Mouse (Mus musculus): ENCODE results near the gene Chrm5. TPM values are rescaled to one million over a fixed set of nuclear protein-coding genes. Genes with fewer than 3 reads are reported as not detected.

Chrm5 gene
- polyA plus RNA-seq, 1 experiment from 2014 or later: not detected

- no peak overlapping the region for H3K4me3 ChIP-seq (replicated peaks)
- no peak for ATAC-seq (ENCODE audit: insufficient read depth, low FRiP score, low read depth)
These were observed 35.1 kb downstream of the Chrm5 start for GRCm38 (mm10) chr2:112445511-112445910.

GRCm38 (mm10) chr2:112443491-112443890 lies 37.1 kb downstream of the Chrm5 start:
- no peak overlapping the region for H3K9ac ChIP-seq
- H3K4me1 ChIP-seq: no peaks in the 10 kb centered on the region
- 53% methylated on average over 2 of the region's 2 CpGs for WGBS
- H3K27me3 ChIP-seq (replicated peaks): no peaks in the 10 kb centered on the region
- H3K4me3 ChIP-seq (replicated peaks): no peak overlapping the region
- ATAC-seq (ENCODE audit: insufficient read depth, low FRiP score, low read depth): no peak
- no peaks in the 10 kb centered on the region for H3K36me3 ChIP-seq
- no peak overlapping the region for H3K27ac ChIP-seq
- H3K9me3 ChIP-seq: no peaks in the 10 kb centered on the region
- H3K4me2 ChIP-seq: no peak overlapping the region

More at GRCm38 (mm10) chr2:112445511-112445910, 35.1 kb downstream of the Chrm5 start:
- Histone ChIP-seq H3K36me3 (no peaks in the 10 kb centered on the region), H3K9ac (no peak overlapping the region), H3K4me2 (no peak overlapping the region), H3K9me3 (no peaks in the 10 kb centered on the region), H3K27me3 (replicated peaks) (no peaks in the 10 kb centered on the region), H3K4me1 (no peaks in the 10 kb centered on the region), H3K27ac (no peak overlapping the region)

- ATAC-seq (ENCODE audit: insufficient read depth, low FRiP score, low read depth): no peak
- no peak overlapping the region for H3K9ac ChIP-seq
These were observed 43.0 kb downstream of the Chrm5 start for GRCm38 (mm10) chr2:112437589-112437988.

GRCm38 (mm10) chr2:112436292-112436691 lies 44.3 kb downstream of the Chrm5 start:
- H3K4me2 ChIP-seq: no peak overlapping the region
- H3K9ac ChIP-seq: no peak overlapping the region
- 78% methylated on average over 4 of the region's 4 CpGs for WGBS
- no peaks in the 10 kb centered on the region for H3K27me3 ChIP-seq (replicated peaks)
- no peaks in the 10 kb centered on the region for H3K36me3 ChIP-seq
- H3K27ac ChIP-seq: no peak overlapping the region
- no peak for ATAC-seq (ENCODE audit: insufficient read depth, low FRiP score, low read depth)
- no peaks in the 10 kb centered on the region for H3K9me3 ChIP-seq
- H3K4me3 ChIP-seq (replicated peaks): no peak overlapping the region
- no peaks in the 10 kb centered on the region for H3K4me1 ChIP-seq

More at GRCm38 (mm10) chr2:112437589-112437988, 43.0 kb downstream of the Chrm5 start:
- Histone ChIP-seq H3K27ac (no peak overlapping the region), H3K36me3 (no peaks in the 10 kb centered on the region), H3K27me3 (replicated peaks) (no peaks in the 10 kb centered on the region), H3K4me1 (no peaks in the 10 kb centered on the region), H3K4me3 (replicated peaks) (no peak overlapping the region), H3K9me3 (no peaks in the 10 kb centered on the region), H3K4me2 (no peak overlapping the region)
- 86% methylated on average over 2 of the region's 2 CpGs for WGBS

- Histone ChIP-seq H3K27me3 (replicated peaks) (no peaks in the 10 kb centered on the region), H3K27ac (no peak overlapping the region), H3K36me3 (no peaks in the 10 kb centered on the region), H3K4me1 (no peaks in the 10 kb centered on the region), H3K4me2 (no peak overlapping the region), H3K4me3 (replicated peaks) (no peak overlapping the region), H3K9me3 (no peaks in the 10 kb centered on the region), H3K9ac (no peak overlapping the region)
- 47% methylated on average over 2 of the region's 2 CpGs for WGBS
- no peak; the same call in 1 of the 2 replicates for ATAC-seq (ENCODE audit: insufficient read depth, low FRiP score, low read depth)
These were observed 47.2 kb downstream of the Chrm5 start for GRCm38 (mm10) chr2:112433359-112433758.

- Histone ChIP-seq H3K9me3 (no peaks in the 10 kb centered on the region), H3K27me3 (replicated peaks) (no peaks in the 10 kb centered on the region), H3K36me3 (no peaks in the 10 kb centered on the region), H3K27ac (no peak overlapping the region), H3K4me2 (no peak overlapping the region), H3K4me1 (no peaks in the 10 kb centered on the region), H3K4me3 (replicated peaks) (no peak overlapping the region), H3K9ac (no peak overlapping the region)
- ATAC-seq (ENCODE audit: insufficient read depth, low FRiP score, low read depth): no peak
- 85% methylated on average over 2 of the region's 2 CpGs for WGBS
These were observed 48.0 kb downstream of the Chrm5 start for GRCm38 (mm10) chr2:112432523-112432922.

GRCm38 (mm10) chr2:112430403-112430802 lies 50.2 kb downstream of the Chrm5 start:
- H3K27ac ChIP-seq: no peak overlapping the region
- 31% methylated on average over 5 of the region's 5 CpGs for WGBS
- no peaks in the 10 kb centered on the region for H3K36me3 ChIP-seq
- H3K9ac ChIP-seq: no peak overlapping the region
- no peak overlapping the region for H3K4me2 ChIP-seq
- ATAC-seq (ENCODE audit: insufficient read depth, low FRiP score, low read depth): no peak
- no peaks in the 10 kb centered on the region for H3K4me1 ChIP-seq
- no peaks in the 10 kb centered on the region for H3K9me3 ChIP-seq
- no peaks in the 10 kb centered on the region for H3K27me3 ChIP-seq (replicated peaks)
- no peak overlapping the region for H3K4me3 ChIP-seq (replicated peaks)

GRCm38 (mm10) chr2:112429665-112430064 lies 50.9 kb downstream of the Chrm5 start:
- H3K27me3 ChIP-seq (replicated peaks): no peaks in the 10 kb centered on the region
- H3K4me3 ChIP-seq (replicated peaks): no peak overlapping the region
- no peak overlapping the region for H3K4me2 ChIP-seq
- no peaks in the 10 kb centered on the region for H3K36me3 ChIP-seq
- no peaks in the 10 kb centered on the region for H3K9me3 ChIP-seq
- H3K9ac ChIP-seq: no peak overlapping the region
- WGBS: 83% methylated on average over 4 of the region's 4 CpGs
- no peak overlapping the region for H3K27ac ChIP-seq
- no peaks in the 10 kb centered on the region for H3K4me1 ChIP-seq
- ATAC-seq (ENCODE audit: insufficient read depth, low FRiP score, low read depth): no peak

Other genes with a start within 250 kb of the Chrm5 start
- 27.0 and 28.0 TPM in 2 replicates for gene Lpcat4, start 241.3 kb downstream of the Chrm5 start, polyA plus RNA-seq (2015; fragmentation: Nextera tagmentation; extraction: Ambion mirVana)
- gene Nutm1, start 221.5 kb downstream of the Chrm5 start, polyA plus RNA-seq (2015; fragmentation: Nextera tagmentation; extraction: Ambion mirVana): 0.04 TPM in 1 of 2 replicates, not detected in the other
- 213 and 223 TPM in 2 replicates for gene Nop10, start 218.8 kb downstream of the Chrm5 start, polyA plus RNA-seq (2015; fragmentation: Nextera tagmentation; extraction: Ambion mirVana)
- gene Slc12a6, start 214.9 kb downstream of the Chrm5 start, polyA plus RNA-seq (2015; fragmentation: Nextera tagmentation; extraction: Ambion mirVana): 10.5 and 11.8 TPM in 2 replicates
- not detected in 2 replicates for gene Gm21985, start 214.5 kb downstream of the Chrm5 start, polyA plus RNA-seq (2015; fragmentation: Nextera tagmentation; extraction: Ambion mirVana)
- 101 and 107 TPM in 2 replicates for gene Emc4, start 112.7 kb downstream of the Chrm5 start, polyA plus RNA-seq (2015; fragmentation: Nextera tagmentation; extraction: Ambion mirVana)
- 39.2 and 41.0 TPM in 2 replicates for gene Katnbl1, start 101.6 kb downstream of the Chrm5 start, polyA plus RNA-seq (2015; fragmentation: Nextera tagmentation; extraction: Ambion mirVana)
- gene Emc7, start 25.8 kb downstream of the Chrm5 start, polyA plus RNA-seq (2015; fragmentation: Nextera tagmentation; extraction: Ambion mirVana): 21.5 and 22.2 TPM in 2 replicates
- 8.0 and 8.1 TPM in 2 replicates for gene Aven, start 12.2 kb upstream of the Chrm5 start, polyA plus RNA-seq (2015; fragmentation: Nextera tagmentation; extraction: Ambion mirVana)

All from stomach, embryonic 15.5 days (tissue).